Mouse (Mus musculus): Measurements from ENCODE around the gene Fbxl2.

Fbxl2 gene

DNA sequence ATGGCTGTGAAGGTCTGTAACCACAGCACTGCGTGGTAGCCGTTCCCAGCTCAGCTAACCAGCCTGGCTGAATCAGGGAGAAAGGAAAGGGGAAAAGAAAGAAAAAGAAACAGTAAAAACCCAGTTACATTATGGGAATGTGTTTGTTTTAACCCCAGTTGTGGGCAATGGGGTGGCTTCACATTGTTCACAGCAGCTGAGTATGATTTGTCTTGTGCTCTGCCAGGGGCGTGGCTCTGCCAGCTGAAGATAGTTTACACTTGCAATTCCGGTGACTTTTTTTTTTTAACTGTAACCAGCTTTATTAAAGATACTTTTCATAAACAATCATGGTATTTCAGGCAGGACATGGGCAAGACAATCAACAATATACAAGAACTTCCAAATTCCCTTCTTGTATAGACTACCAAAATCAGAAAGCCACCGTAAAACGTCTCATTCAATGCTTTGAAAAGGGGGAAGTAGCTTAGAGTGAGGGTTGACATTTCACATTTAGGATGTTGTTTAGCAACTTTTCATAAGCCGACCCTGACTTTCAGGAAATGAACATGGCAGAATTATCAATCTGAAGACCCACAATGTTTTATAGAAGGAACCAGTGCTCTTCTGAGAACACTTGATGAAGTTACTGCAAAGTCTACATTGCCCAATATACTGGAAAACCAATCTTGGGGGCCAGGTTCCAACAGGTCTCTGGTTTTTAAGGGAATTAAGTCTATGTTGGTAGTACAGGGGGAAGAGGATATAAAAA lies 26.8 kb downstream of the Fbxl2 start:
- no peak for DNase-seq (ENCODE audit: extremely low spot score, low read depth, low spot score)

DNA sequence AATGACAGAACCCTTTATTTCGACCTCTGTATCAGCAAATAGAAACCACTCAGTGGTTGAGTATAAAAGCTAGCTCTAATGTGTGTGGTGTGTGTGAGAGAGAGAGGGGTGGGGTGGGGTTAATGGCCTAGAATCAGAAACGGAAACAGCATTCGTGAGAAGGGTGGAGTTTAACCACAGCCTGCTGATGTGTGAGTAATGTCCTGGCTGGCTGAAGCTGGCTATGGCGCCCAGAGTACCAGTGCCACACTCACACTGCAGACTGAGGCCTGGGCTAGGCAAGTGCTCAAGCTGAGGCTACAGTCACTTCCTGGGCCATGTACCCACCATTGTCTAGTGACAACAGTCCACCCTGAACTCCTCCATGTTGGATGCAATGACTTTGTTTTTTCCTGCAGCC lies 29.6 kb downstream of the Fbxl2 start:
- no peak for DNase-seq (ENCODE audit: extremely low spot score, low read depth, low spot score)

DNA sequence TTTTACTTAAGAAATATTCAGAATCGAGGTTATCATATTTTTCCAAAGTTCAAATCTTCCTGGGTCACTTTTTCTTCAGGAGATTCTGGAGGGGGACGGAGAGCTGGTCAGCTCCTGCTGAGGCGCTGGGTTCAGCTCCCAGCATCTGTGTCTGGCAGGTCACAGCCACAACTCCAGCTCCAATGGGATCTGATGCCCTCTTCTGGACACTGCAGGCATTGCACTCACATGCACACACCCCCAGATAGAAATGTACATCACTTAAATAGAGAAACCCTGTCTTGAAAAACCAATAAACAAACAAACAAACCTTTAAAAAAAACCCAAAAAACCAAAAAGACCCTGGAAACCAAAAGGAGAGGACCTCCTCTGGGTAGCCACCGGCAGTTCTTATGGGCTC lies 30.3 kb downstream of the Fbxl2 start:
- DNase-seq (ENCODE audit: extremely low spot score, low read depth, low spot score) = no peak

DNA sequence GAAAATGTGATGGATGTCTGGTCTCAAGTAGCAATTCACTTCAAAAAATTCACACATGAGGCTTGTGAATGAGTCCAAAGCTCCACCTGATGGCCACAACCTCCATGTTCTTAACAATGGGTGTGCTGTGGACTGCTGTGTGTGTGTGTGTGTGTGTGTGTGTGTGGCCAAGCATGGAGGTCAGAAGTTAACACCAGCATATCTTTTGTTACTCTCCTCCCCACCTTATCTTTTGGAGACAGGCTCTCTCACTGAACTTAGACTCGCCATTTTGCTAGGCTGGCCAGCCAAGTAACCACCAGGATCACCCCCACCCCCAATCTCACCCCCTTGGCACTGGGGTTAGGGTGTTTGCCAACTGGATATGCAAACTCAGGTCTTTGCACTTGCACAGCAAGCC lies 32.0 kb downstream of the Fbxl2 start:
- DNase-seq (ENCODE audit: extremely low spot score, low read depth, low spot score) = no peak

DNA sequence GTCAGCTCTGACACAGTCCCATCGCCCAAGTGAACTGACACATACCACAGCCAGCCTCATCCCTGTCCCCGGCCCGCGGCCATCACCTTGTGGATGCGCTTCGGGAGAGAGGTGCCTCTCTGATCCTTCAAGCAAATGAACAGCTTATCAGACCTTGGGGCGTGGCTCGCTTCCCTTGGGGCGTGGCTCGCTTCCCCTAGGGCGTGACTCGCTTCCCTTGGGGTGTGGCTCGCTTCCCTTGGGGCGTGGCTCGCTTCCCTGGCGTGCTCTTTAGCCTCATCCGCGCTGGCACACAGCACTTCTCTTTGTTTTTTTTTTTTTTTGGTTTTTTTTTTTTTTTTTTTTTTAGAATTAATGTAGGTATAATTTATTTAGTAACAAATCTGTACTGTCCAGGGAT lies 34.8 kb downstream of the Fbxl2 start:
- DNase-seq (ENCODE audit: extremely low spot score, low read depth, low spot score) = no peak

DNA sequence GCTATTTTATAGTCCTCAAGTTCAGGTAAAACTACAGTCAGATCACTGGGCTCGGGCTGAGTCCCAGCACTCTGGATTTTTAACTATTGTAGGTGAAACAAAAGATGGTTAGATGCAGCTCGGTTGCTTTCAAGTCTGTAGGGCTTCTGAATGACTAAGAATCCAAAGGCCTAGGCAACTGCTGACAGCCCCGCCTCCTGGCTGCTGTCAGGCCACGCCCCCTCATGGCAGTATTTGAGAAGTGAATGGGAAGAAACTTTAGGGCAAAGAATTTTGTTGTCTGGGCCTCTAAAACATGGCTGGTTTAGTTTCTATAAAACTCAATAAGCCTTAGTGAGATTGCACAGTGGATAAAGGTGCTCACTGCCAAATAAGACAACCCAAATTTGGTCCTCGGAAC lies 36.5 kb downstream of the Fbxl2 start:
- DNase-seq (ENCODE audit: extremely low spot score, low read depth, low spot score) = no peak

DNA sequence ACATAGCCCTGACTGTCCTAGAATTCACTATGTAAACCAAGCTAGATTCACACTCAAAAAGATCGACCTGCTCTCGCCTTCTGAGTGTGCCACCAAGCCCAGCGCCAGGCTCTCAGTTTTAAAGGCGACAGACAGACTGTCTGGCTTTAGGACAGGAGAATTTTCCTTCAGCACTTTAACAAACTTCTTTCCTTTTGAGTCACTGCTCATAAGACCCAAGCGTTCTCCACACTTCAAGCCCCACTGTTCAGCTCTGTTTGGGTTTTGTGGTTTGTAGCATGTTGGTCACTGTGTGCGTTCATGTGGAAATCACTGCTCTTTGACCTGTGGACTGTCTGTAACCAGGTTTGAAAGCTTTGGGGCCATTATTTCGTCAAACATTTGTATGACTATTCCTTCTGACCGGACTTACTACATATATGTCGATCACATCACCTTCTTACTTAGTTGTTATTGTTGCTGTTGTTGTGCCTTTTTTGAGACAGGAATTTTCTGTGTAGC lies 38.1 kb downstream of the Fbxl2 start:
- DNase-seq (ENCODE audit: extremely low spot score, low read depth, low spot score) = no peak

DNA sequence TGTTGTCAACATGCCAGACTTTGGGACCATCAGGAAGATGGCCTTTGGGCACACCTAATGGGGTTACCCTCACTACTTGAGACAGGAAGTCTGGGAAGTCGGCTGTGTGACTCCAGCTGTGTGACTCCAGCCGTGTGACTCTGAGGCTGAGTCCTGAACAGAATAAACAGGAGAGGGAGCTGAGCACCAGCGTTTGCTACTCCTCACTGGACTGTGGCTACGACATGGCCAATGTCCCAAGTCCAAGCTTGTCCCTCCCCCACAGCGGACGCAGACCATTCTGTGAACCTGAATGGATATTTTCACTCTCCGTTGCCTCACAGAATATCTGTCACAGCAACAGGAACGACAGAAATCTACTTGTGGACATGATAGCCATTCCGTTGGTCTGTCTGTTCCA lies 39.2 kb downstream of the Fbxl2 start:
- DNase-seq (ENCODE audit: extremely low spot score, low read depth, low spot score) = no peak

DNA sequence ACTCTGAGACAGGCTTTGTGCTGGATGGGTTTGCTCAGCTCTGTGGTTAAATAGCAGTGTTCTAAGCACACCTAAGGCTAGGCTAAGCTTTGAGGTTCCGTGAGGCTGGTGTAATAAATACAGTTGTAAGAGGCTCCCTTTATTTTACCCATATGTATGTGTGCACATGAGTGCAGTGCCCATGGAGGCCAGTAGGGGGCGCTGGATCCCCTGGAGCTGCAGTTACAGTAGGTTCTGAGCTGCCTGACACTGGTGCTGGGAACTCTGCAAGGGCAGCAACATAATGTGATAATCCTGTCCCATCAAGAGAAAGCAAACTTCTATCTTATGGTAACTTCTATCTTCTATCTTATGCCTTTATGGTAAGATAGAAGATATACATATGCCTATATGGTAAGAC lies 47.7 kb downstream of the Fbxl2 start:
- DNase-seq (ENCODE audit: extremely low spot score, low read depth, low spot score) = no peak

DNA sequence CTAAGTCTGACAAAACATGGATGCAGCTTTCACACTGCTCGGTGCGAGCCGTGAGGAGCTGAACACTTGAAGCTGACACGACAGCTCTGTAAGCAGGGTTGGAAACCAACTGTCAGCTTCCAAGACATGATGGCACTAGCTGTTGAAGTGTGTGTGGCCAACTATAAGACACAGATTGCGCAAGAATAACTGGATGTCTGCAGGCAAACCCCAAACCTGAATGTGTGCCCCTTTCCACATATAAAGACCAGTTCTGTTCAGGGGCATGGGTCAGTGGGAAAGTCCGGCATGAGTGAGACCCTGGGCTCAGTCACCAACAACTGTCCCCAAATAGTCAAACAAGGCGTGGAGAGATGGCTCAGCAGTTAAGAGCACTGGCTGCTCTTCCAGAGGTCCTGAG lies 53.2 kb downstream of the Fbxl2 start:
- DNase-seq (ENCODE audit: extremely low spot score, low read depth, low spot score) = no peak

DNA sequence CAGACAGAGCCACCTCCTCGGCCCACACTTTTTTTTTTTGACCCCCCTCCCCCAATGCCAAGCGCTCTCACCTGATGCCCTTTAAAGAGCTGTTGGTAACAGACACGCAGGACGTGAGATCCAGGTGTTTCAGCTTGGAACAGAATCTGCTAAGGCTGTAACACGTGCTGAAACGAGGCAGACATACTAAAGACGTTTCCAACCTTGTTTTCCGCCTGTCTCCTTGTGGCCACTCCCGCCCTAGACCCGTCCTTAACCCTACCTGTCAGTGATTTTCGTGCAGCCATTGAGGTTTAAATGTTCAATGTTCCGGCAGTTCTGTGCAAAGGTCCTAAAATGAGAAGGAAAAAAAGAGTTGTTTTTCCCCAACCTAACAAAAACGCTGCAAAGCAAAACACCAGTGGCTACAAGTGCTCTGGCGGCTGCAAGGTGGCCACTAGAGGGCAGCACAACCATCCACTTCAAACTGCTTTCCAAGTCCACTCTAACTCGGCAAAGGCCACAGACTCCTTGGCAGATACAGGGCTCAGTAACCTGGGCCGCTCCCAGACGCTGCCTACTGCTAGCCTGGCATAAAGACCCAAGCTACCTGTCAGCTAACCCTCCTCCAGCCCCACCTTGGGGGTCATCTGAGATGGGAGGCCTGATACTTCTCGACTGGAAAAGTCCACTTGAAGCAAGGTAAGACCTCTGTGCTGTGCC lies 55.3 kb downstream of the Fbxl2 start:
- DNase-seq (ENCODE audit: extremely low spot score, low read depth, low spot score) = peak; percentile 81

DNA sequence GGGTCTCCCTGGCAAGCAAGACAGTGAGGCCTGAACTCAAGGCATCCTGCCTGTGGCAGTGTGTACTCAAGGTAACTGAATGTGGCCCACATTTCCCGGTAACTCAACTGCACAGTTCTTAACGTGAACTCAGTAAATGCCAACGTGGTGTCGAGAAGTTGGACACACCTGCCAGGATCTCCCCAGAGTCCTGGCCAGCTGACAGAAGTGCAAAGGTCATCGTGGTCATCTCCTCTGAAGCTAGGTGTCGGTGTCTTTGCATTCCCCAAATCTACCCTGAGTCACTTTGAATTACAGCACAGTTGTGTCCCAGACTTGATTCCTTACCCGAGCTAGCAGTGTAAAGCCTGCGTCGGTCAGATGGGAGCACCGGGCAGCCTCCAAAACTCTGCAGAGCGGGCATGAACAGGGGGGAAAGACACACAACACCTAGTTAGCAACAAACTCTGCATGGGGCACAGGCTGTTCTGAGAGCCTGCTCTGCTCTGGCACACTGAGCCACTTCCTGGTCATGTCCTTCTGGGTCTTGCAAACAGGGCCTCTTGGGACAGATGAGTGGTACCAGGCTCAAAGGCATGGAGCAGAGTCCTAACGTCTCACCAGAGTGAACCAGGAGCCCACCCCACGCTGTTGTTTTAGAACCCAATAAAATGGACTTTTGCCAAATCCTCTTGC lies 60.9 kb downstream of the Fbxl2 start:
- DNase-seq (ENCODE audit: extremely low spot score, low read depth, low spot score) = no peak

DNA sequence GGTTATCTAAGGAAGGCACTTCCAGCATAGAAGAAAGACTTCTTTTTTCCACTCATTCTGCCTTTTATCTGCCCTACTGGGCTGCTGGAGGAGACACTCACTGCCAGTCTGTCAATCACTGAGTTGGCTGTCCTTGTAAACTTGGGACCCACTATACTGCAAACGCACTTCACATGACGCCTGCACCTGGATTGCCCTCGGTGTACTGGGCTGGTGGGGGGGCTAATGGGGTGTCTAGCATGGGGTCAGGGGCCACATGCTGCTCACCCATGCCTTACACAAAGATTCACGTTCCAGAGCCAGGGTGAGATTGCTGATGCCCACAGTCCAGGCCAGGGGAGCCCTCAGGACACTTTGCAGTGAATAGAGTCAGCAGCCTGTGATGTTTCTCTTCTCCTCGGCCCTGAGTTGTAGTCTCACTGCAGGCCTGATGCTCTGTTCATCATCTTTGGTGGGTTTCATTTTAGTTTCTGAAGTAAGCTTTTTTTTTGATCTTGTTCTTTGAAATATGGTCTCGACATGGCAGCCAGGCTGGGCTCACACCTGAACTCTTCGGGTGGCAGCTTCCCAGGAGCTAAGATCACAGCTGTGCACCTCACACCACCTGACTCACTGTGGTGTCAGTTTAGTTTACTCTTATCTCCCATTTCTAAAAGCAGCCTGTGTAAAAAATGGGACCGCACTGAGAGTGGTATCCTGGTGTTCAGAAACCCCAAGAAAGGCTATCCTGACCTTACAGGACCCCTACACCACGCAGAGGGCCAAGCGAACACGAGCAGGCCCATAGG lies 62.9 kb downstream of the Fbxl2 start:
- no peak for DNase-seq (ENCODE audit: extremely low spot score, low read depth, low spot score)

DNA sequence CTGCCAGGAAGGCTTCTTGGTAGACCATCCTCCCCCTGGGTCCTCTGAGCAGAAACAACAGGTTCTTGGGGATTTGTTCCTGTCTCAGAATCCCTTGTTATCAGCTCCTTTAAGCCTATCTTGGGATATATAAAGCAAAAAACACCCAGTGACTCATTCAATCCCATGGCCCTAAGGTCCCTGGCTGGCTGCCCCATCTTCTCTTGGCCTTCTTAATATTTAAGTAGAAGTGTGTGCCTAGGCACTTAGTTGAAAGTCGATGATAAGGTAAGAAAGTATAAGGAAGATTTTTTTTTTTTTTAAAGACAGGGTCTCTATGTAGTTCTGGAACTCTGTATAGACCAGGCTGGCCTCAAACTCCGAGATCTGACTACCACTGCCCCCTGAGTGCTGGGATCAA lies 63.5 kb downstream of the Fbxl2 start:
- DNase-seq (ENCODE audit: extremely low spot score, low read depth, low spot score) = no peak

DNA sequence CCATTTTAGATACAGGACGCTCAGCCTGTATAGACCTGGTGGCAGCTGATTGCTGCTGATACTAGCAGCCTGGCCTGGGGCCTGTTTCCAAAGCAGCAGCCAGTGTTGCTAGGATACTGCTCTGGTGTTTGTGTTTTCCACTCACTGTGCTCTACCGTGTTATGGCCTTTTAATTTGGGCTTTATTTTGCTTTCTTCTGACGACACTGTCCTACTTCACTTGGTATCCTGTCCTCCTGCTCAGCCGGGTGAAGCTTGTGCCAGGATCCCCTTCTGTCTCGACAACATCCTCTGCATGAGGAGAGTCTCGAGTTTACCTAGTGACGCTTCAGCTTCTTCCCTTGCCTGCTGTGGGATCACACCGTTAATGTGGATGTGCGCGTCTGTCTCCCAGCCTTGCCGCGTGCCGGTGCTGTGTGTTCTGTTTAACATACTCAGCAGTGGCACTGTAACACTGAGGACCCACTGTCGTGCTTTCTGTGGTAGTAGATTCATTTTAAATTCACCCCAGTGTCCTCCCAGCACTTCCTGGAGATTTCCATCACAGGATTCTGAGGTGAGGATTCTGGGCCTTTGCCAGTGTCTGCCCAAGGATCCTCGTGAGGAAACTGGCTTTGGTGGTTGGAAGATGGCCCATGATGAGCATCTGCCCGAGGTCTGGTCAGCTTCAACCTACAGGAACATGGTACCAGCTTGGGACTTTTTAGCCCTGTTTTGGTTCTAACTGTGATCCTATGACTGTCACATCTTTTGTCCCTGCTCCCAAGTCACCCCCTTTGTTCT lies 64.7 kb downstream of the Fbxl2 start:
- no peak for DNase-seq (ENCODE audit: extremely low spot score, low read depth, low spot score)

DNA sequence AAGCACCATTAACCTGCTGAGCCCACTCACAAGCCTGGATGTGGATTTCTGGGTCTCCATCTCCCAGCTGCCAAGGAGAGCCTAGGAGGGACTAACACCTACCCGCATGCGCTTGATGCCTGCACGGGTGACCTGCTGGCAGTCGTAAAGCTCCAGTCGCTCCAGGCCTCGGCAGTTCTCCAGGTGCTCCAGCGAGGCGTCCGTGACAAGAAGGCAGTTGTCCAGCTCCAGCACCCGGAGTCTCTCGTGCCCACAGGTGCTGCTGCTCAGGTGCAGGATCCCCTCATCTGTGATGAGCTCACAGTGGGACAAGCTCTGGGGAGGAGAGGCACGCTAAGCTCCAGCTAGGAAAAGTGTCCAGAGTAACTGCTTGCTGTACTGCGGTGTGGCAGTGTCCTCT lies 66.6 kb downstream of the Fbxl2 start:
- DNase-seq (ENCODE audit: extremely low spot score, low read depth, low spot score) = no peak

DNA sequence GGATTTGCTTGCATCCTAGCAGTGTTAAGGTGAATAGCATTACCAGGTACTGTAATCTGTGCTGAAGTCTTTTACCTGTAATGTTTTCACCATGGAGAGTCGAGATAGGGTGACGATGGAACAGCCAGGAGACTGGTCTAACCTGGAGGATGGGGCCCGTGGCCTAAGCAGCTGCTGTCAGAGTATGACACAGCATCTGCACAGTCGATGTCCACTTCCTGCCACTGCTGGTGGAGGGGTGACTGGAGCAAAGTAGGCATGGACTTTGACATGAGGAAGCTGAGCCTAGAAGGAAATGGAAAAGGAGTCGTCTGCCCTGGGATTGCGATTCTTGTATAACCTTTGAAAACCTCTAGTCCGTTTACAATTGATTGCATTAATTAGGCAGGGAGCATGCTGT lies 67.3 kb downstream of the Fbxl2 start:
- DNase-seq (ENCODE audit: extremely low spot score, low read depth, low spot score) = no peak

DNA sequence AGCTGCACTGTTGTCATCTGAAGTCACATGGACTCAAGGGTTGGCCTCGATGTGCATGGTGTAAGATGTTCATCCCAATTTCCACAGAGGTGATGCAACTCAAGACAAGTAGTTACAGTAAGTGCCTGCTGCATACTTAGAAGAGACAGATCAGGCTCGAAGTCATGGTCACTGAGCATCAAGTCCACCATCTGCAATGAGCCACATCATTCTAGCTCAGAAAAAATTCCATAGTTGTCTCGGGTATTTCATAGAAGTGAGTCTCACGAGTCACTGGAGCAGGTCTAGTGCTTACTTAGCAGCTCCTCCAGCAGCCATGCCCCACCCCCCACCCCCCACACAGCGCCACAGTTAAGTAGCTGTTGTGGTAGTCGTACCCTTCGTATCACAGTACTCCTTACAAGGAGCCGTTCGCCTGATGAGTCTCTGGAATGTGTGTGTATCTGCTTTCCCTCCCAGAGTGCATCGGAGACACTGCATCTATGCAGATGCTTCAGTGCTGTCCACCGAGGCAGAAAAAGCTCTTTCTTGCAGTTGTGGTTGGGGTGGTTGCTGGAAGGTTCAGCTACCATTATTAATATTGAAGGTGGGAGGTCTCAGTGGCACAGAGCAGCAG lies 68.7 kb downstream of the Fbxl2 start:
- no peak for DNase-seq (ENCODE audit: extremely low spot score, low read depth, low spot score)

DNA sequence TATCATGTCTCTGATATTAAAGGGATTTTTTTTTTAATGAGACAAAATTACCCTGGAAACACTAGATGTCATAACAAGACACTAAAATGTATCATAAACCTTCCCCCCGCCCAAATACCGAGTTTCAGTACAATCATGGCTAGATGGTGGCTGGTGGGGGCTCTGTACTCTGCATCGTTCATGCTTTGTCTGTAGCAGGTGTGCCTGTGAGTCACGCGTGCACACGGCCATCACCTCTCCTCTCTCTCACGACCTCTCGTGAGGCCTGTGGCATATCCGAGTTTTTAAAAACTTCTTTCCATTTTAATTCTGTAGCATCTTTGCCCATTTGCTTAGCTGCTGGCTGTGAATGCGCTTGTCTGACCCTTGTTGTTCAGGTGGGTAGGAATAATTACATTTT lies 69.7 kb downstream of the Fbxl2 start:
- DNase-seq (ENCODE audit: extremely low spot score, low read depth, low spot score) = no peak

DNA sequence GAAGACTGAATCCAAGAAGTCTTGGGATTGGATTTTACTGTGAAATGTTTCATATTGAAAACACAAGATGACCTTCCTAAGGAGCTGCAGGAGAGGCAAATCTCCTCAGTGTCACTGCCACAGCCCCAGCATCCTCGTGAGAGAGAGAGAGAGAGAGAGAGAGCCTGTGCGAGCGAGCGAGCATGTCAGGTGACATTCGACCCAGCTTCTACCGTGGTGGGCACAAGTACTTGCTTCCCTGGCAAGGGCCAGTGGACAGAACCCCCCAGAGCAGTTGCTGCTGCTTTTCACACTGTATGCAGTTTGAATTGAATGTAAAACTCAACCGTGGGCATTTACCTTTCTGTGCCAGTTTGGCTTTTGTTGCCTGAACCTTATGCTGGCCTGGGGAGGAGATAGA lies 70.5 kb downstream of the Fbxl2 start:
- no peak for DNase-seq (ENCODE audit: extremely low spot score, low read depth, low spot score)
